Mouse (Mus musculus) kidney, postnatal 4 days (tissue): ENCODE data around the gene Mecp2.
"Not testable (repeated sequence)": the region's sequence is repeated elsewhere in the genome, so short reads cannot be mapped to it uniquely, and the experiment has no call there.

Source experiments
- DNase-seq, 2 experiments: peaks; one replicate each; pipeline ENCODE4 v3.0.0; 2021; ENCODE audit warnings: mixed read lengths in 2 of 2

Gene Mecp2

DNA sequence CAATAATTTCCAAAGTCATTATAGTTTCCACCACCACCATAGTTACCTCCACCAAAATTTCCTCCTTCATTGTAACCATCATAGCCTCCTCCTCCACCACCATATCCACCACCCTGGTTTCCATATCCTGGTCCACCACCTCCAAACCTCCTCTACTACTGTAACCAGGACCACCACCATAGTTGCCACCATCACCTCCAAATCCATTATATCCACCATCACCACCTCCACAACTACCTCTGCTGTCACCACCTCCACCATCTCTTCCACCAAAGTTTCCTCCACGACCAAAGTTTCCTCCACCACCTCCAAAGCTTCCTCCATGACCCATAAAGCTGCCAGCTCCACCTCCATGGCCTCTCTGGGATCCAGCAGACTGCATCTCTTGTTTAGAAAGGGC is at the start of gene Mecp2:
Gene Mecp2 (minus strand): TSS at position 101 of the 400 bp plus-strand sequence.
- not testable (repeated sequence) for DNase-seq

DNA sequence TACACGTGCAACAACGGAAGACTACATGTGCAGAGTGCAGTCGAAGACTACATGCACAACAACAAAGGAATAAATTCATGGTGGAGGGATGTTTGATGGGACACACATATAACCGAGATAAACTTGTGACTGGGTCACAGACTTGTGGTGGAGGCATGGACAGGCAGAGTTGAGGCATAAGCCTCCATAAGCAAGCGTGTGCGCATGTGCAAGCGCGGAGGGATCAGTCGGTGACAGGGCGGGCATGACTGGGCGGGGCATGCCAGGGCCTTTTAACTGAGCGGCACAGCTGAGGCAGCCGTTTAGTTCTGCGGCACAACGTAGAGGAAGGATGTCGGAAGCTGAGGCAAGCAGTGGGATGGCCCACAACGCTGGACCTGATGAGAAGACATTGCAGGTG is 41.8 kb upstream of the Mecp2 start, which contains the start of gene Tktl1:
Gene Tktl1 (plus strand): TSS at position 301 of the 400 bp plus-strand sequence.
- no peak for DNase-seq

DNA sequence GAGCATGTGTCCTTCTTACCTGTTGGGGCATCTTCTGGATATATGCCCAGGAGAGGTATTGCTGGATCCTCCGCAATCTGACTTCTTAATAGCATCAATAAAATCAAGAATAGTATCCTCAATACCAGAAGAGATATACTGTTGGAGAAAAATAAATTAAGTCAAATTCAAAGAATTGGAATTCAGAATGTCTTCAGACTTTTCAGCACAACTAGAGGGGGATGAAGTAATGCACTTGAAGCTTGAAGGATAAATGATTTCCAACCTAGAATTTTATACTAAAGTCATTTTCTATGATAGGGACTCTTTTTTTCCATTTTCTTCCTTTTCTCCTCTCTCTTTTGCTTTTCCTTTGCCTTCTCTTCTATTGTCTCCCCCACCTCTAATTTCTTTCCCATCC is 32.6 kb upstream of the Mecp2 start, which contains the start of gene Tex28:
Gene Tex28 (minus strand): TSS at position 101 of the 400 bp plus-strand sequence.
- no peak for DNase-seq

DNA sequence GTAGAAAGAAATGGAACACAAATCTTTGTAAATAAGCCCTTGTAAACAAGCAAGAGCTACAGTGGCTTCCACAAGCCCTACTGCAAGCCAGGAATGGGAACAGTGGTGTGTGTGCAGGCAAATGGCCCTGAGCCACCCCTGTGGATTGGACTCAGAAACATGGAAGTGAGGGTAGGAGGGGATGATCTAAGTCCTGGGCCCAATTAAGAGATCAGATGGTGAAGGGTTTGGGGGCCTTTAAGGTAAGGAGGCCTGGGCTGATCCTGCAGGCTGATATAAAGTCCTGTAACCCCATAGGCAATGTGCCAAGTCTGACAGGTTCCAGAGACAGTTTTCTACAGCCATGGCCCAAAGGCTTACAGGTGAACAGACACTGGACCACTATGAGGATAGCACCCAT is 8.0 kb downstream of the Mecp2 start, which contains the start of gene Opn1mw:
Gene Opn1mw (plus strand): TSS at position 301 of the 400 bp plus-strand sequence.
- no peak for DNase-seq

DNA sequence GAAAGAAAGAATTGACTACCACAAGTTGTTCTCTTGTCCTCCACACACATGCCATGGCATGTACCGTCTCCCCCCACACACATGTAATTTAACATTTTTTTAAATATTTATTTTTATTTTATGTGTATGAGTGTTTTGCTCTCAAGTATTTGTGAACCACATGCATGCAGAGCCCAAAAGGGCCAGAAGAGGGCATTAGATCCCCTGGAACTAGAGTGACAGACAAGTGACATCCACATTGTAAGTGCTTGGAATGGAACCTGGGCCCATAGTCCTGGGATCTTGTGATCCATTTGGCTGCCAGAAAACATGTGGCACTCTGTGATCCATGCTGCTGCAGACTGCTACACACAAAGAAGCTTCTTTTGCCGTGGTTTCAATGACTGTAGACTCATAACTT is 10.2 kb downstream of the Mecp2 start:
- peak; percentile 12 to 18 for DNase-seq

DNA sequence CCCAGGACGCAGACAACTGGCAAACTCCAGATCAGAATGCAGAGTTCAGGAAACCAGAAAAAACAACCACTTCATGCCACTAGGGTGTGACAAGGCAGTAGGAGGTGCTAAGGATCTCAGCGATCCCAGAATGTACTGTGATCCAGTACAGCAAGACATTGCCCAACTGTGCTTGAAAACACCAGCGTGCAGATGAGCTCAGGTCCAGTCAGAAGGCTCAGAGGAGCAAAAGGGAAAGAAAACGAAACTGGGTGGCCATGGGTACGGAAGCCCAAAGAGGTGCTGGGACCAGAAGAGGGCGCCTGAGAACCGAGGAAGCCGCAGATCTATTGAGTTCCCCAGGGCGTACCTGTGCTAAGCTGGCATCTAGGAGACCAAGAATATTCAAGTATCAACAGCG is 19.7 kb downstream of the Mecp2 start:
- DNase-seq, result peak; percentile 70 to 78

DNA sequence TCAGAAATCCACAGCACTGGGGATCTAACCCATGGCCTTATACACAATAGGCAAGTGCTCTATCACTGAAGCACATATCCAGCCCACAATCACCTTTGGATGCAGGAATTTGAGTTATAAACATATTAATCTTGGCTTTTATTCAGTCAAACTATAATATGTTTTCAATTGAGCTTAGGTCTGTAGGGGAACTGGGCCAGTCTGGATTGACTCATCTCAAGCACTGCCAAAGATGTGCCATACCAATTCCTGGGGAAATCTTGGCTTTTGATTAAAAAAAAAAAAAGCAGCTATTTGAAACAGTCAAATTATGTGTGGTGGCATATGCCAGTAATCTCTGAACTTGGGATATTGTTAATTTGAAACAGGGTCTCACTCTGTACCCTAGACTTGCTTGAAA is 21.1 kb downstream of the Mecp2 start:
- DNase-seq, result no peak

DNA sequence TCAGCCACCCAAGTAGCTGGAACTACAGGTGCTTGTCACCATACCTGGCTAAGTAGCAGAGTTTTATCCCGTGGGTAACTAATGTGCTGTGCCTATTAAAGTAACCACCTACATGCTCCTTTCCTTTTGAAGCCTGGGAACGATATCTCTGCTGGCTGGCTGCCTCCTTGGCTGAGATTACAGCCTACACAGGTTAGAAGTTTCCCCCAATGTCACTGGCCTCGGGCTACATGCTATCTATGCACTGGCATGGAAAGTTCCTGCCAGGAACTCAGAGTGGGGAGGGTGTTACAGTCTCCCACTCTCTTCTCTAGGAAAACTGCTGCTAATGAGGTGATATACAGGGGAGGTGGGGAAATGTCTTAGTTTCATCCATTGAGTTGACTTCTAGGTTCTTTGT is 26.4 kb downstream of the Mecp2 start:
- DNase-seq, result no peak

DNA sequence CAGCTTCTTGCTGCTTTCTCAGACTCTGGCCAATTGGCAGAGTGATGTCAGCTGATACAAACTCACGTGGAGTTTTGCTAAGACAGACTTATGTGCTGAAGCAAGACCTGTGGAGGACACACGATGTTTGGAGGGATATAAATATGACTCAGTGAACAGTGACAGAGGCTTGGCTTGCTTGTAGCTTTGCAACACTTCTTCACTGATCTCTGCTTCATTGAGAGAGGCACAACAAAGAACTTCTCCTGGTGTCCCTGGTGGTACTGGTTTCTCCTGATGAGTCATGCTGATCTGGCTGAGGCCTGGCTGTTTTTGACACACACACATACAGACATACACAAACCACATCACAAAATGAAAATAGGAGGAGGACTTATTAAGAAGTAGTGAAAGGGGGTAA is 29.2 kb downstream of the Mecp2 start:
- no peak for DNase-seq

DNA sequence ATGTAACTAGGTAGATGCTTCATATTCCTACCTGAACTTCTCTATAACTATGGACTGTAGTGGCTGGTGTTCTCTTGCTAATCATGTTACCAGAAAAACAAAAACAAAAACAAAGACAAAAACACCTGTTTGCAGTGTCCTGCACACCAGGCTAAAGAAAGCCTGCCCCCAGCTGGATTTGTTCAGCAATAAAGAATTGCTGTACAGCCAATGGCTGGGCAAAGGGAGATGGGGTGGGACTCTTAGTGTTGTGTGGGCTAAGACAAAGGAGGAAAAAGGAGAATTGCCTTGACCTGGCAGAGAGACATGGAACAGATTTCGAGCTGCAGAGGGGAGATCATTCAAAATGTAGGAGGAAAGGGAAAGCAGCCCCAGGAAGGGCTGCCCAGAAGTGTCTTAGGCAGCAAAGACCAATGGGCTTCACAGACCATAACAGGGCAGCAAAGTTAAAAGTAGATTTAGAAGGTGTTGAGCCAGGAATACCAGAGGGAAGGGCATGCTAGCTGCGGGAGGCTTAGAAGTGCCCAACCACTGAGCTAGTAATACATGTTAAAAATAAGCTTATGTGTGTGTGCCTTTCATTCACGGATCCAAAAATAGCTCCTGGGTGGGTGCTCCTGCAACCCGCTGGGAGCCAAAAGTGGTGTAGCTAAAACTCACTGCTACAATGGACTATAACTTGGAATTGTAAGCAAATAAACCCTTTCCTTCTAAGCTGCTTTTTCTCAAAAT is 31.5 kb downstream of the Mecp2 start:
- DNase-seq, result no peak

DNA sequence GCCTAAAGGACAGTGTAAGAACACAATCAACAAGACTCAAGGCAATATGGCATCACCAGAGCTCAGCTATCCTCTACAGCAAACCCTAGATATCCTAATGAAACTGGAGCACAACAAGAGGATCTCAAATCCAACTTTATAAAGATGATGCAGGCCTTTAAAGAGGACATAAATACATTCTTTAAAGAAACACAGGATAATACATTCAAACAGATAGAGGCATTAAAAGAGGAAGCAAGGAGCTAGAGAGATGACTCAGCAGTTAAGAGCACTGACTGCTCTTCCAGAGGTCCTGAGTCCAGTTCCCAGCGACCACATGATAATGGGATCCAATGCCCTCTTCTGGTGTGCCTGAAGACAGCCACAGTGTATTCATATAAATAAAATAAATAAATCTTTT is 40.0 kb downstream of the Mecp2 start:
- DNase-seq, result no peak

DNA sequence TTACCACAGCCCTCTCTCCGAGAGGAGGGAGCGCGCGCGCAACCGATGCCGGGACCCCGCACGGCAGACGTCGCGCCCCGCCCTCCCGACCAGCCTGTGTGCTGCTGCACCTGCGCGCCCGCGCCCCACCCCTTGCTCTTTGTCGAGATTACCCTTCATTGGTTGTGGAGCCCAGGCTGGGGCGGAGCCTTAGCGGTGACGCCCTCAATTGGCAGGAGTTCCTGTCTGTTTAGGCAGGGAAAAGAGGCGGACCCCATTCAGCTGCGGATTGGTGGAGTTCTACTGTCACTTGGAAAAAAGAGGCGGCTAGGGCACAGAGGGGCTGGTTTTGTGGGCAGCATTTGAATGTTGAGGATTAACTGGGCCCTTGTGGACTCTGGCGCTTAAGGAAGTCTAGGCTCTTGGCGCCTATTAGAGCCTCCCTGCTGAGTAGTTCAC is 49.5 kb downstream of the Mecp2 start:
- DNase-seq, result peak; percentile 96 to 98

DNA sequence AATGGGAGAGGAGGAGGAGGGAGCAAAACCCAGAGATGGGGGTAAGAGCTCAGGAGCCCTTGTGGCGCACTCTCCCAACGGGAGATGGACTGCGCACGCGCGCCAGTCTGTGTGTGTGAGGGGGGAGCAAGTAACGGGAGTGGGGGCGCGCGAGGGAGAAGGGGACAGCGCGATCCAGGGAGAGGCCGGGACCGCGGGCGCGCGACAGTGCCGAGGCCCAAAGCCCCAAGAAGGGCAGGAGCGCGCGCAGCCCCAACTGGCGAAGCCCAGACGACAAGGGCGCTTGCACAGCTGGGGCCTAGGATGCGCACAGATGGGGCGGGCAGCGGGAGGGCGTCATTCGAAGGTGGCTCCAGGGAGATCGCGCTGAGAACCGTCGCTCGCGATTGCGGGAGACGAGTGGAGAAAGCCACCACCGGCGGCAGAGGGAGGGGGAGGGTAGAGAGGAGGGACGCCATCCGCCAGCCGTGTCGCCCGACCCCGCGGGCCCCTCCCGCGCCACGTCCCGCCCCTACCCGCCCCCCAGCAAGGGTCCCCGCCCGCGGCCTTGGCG is 50.1 kb downstream of the Mecp2 start:
- DNase-seq, result peak; percentile 79 to 88

DNA sequence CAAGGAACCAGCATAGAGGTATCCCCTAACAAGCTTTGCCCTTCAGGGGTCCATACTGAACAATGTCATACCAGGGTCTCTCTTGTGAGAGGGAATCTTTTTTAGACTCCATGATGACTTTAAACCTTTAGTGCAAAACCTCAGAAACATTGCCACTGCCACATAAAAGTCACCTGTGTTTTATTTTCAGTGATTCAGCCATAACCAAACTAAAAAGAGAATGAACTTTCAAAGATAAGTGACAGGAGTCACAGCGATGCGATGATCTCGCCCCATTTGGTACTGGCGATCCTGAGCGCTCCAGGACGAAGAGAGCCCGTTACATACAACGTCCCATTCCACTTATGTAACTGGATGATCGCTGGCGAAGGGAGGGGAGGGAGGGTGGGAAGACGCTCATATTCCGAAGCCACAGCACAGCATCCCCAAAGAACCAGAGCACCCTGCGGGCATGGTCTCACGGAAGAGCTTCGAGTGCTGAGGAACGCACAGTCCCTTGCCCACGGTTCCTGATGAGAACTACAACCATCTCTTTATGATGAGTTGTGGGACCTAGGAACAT is 50.8 kb downstream of the Mecp2 start:
- DNase-seq, result no peak

DNA sequence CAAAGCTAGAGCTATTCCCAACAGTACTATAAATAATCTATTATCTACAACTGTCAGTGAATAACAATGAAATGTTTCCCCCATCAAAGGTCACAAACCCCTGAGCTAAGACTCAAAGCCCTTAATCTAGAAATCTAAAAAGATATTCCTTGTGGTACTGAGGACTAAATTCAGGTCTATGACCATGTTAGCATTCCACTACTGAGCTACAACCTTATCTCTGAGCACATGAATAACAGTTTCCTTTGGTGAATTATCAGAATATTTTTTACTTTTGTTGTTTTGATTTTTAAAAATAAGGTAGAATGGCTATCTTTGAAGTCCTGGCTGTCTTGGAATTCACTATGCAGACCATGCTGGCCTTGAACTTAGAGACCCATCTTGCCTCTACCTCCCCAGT is 64.4 kb downstream of the Mecp2 start:
- no peak for DNase-seq

DNA sequence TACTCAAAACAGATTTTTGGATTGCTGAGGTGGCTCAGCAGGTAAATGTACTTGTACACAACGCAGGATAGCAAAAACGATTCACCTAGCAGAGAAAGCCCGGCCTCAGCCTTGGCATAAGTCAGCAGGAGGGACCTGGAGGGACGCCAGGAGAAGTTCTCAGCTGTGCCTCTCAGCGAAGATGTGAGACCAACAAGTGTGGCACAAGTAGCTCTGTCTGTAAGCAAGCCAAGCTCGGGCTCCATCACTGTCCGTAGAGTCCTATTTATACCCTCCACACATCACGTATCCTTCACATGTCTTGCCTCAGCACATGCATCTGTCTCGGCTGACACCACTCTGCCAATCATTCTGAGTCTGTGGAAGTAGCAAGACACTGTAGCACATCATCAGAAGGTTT is 67.3 kb downstream of the Mecp2 start:
- DNase-seq, result no peak

DNA sequence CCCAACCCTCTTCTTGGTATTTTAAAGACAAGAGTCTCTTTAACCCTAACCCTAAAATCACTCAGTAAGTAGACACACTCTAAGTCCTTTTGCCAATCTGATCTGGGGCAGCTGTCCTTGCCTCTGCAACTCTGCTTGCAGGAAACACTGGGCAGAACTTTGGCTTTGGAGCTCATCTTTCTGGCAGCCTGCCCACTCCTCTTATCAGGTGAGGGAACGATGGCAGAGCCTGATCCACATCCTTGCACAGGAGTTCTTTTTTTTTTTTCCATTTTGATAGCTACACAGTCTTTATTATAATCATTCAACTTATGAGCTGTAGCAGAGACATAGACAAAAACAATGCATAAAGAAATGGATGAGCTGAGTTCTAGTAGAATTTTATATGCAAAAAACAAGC is 90.1 kb downstream of the Mecp2 start:
- DNase-seq, result peak in 1 of 2 experiments; percentile 6

DNA sequence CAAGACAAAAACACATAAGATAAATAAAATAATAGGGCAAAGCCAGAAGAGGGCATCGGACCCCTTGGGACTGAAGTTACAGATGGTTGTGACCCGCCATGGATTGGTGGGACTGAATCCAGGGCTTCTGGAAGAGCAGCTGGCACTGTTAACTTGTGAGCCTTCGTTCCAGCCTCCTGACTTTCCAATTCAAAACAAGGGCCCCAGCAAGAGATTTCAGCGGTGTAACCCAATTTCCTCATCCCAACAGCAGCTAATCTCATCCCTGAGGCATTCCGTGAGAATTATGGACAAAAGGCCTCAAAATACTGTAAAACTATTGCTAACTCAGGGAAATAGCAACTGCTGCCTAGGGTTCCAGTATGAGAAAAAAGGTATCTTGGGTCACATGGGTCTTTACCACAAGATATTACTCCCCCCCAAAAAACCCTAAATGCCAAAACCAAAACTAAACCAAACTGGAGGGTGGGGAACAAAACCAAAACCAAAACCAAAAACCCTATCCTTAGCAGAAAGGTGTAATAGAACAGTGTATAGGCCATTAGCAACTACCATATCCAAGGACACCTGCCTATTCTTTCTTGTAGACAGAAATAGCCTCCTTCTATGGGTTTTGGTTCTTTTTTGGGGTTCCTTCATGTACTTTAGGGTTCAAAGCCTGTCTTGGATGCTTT is 97.3 kb downstream of the Mecp2 start:
- DNase-seq, result no peak

DNA sequence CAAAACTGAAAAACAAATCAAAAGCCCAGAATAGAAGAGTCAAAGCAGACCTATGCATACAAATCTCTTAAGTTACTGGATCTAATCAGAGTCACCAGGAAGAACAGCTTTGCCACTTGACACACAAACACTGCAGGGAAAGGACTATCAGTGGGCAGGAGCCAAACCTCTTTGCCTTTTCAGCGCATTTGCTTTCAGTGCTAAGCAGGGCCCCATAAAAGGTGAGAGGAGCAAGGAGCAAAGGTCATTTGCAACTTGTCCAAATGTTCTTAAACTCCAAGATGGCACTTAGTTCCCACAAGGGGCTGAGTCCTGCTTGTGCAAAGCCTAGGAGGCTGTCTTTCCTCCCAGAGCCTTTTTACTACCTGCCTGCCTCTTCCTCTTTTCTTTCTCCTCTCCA is 105.2 kb downstream of the Mecp2 start:
- no peak for DNase-seq

DNA sequence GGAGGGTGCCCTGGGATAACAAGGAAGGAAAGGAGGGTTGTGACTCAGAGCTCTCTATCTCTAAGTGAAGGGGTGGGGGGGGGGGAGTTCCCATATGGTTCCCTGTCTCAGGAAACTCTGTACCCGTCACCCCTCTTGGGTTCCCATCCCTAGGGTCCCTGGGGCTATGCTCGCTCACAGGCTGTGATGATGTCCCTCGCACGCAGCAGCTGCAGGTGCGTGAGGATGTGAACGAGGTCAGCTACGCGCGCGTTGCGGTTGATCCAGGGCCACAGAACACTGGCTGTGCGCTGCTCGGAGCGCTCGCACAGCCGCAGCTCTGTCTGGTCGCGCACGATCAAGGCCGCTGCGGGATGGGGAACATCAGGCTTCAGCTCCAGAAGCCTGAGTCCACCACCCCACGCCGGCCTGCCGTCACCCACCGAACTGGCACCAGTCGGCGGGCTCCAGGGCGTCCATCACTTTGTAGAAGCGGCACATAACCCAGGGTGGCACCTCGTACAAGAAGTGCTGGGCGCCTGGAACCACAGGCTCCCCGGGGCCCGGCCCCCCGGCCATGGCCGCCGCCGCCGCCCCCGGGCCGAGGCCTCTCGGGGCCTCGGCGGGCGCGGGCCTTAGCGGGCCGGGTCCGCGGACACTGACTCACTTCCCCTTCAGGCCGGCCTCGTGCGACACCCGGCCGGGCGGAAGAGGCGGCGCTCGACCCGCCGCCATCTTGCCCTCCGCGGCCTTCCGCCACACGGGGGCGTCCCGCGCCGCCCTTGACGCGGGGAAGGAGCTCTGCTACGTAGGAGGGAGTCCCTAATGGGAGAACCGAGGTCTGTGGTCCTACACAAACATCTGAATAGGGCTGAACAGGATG is 111.7 kb downstream of the Mecp2 start, which contains the start of gene Irak1:
Gene Irak1 (minus strand): TSS at position 731 of the 862 bp plus-strand sequence.
- peak; percentile 85 to 89 for DNase-seq

DNA sequence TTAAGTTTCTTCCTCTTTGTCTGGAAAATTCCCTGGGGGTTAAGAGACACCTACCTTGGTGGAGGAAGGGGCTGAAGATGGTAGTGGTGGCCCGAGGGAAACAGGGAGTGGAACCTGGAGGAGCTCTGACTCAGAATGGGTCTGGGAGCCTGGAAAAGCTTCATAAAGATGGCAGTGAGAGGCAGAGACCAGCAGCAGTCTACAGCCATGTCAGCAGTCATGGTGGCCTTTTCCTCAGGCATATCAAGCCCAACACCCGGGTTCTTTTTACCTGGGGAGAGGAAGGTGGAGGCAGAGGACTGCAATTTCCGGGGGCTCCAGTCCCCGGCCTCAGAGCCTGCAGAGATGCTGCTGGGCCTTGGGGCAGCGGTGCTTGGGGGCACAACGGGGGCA is 112.4 kb downstream of the Mecp2 start:
- no peak for DNase-seq

DNA sequence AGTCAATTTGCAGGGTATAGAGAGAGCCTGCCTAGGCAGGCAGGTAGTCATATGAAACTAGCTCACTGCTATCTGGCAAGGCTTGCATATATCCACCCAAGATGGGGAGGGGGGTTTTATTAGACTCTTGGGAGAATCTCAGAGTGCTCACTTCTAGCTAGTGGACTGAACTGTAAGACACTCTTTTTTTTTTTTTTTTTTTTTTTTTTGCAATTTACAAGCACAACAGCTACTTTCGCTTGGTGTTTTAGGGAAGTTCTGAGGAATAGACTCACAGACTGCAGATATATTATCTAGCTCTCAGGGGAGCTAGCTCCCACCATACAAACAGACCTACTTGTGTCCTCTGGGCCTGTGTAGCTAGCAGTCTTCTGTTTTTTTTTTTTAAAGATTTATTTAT is 120.6 kb downstream of the Mecp2 start:
- DNase-seq, result no peak
